Mouse (Mus musculus) CD4-positive naive resting alpha-beta T cell, adult 57 days (primary cell): ENCODE results near the gene Ifi207. TPM values are rescaled to one million over a fixed set of nuclear protein-coding genes. Genes with fewer than 3 reads are reported as not detected.

ENCODE experiments used
- total RNA-seq: library from RNA; stranded (reverse); gene quantifications from one replicate; pipeline ENCODE4 v1.2.4, GENCODE M21; 2023

The Ifi207 gene
- 2.2 TPM for total RNA-seq

DNA sequence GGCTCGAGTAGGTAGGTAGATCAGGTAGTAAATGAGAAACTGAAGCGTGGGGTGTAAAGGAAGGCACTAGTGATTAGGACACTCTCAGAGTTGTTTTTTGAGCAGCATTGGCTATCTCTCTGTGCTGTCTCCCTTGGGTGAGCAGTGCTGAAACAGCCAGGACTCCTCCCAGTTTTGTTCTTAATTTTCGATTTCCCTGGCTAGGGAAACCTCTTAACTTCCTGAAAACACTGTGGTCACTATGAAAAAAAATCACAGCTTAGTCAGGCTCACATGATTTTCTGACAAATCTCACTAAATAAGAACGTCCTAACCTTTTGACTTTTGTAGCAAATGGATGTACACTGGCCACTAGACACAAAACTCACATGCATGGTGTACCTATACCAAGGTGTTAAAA lies at the start of gene Ifi207:
TSS of gene Ifi207 (minus strand) at position 92 of the 400 bp plus-strand sequence.

DNA sequence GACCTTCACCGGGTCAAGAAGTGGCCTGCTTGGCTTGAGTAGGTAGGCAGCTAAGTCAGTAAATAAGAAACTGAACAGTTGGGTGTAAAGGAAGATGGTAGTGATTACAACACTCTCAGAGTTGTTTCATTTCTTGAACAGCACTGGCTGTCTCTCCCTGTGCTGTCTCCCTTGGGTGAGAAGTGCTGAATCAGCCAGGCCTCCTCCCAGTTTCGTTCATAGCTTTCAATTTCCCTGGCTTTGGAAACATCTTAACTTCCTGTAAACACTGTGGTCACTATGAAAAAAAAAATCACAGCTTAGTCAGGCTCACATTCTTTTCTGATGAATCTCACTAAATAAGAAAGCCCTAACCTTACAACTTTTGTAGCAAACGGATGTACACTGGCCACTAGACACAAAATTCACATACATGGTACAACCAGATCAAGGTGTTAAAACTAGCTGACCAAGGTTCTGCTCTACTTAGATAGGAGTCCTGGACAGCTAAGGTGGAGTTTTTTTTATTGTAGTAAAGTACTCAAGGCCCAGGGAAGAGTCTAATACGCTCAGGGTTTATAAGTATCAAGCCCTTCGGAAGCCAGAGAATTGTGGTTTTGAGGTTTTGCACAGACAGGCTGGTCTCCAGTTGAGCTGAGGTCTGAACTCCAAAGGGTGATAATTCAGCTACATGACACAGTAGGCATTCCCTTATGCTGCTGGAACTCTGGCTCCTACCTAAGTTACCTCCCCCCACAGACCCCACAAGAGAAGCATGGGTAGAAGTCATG lies 25.5 kb upstream of the Ifi207 start, which contains the start of gene Ifi204:
TSS of gene Ifi204 (minus strand) at position 96 of the 770 bp plus-strand sequence.

DNA sequence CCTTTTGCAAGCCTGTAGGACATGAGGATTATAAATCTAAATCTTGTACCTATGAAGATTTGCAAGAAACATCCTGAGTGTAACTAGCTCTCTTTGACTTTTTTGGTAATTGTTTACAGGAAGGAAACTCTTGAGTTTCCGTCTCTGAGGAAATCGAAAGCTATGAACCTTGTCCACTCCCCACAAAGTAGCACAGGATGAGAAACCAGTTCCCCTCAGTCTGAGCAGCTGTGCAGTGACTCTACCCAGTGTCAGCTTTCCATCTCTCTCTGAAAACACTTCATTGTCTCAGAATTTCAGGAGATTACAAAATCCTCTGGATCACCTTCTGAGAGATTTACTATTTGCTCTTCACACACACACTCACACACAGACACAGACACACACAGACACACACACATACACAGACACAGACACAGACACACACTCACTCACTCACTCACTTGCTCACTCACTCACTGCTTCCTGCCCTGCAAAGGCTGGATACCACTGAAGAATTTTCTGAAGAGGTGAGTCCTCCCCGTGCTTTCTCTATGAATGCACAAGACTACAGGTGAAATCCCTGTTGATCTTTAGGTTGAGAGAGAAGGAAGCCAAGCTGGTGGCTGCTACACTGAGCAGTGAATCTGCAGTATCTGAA lies 68.0 kb downstream of the Ifi207 start, which contains the start of gene Ifi208:
TSS of gene Ifi208 (plus strand) at position 218 of the 640 bp plus-strand sequence.

Other genes starting within 250 kb of the Ifi207 start
- 28.9 TPM for gene Ifi214, start 205.8 kb downstream of the Ifi207 start, total RNA-seq
- gene Ifi213, start 142.5 kb downstream of the Ifi207 start, total RNA-seq = 138 TPM
- 125 TPM for gene Ifi209, start 110.8 kb downstream of the Ifi207 start, total RNA-seq
- gene Ifi208, start 68.1 kb downstream of the Ifi207 start, total RNA-seq = 111 TPM
- 6.3 TPM for gene Ifi204, start 25.2 kb upstream of the Ifi207 start, total RNA-seq
- gene Ifi211, start 171.3 kb upstream of the Ifi207 start, total RNA-seq = not detected
- gene Mndal, start 200.7 kb upstream of the Ifi207 start, total RNA-seq = 269 TPM
- gene Ifi203, start 200.9 kb upstream of the Ifi207 start, total RNA-seq = 172 TPM
- not detected for gene Ifi202b, start 241.0 kb upstream of the Ifi207 start, total RNA-seq